Mouse (Mus musculus): ENCODE data around the gene Rbms3. TPM values are rescaled to one million over a fixed set of nuclear protein-coding genes. Genes with fewer than 3 reads are reported as not detected.
A peak's percentile ranks its signal among the peaks of the same experiment; 100 is the strongest.

Rbms3 gene
- total RNA-seq, 2 experiments from 2014 or later = 10.6 to 10.9 TPM

DNA sequence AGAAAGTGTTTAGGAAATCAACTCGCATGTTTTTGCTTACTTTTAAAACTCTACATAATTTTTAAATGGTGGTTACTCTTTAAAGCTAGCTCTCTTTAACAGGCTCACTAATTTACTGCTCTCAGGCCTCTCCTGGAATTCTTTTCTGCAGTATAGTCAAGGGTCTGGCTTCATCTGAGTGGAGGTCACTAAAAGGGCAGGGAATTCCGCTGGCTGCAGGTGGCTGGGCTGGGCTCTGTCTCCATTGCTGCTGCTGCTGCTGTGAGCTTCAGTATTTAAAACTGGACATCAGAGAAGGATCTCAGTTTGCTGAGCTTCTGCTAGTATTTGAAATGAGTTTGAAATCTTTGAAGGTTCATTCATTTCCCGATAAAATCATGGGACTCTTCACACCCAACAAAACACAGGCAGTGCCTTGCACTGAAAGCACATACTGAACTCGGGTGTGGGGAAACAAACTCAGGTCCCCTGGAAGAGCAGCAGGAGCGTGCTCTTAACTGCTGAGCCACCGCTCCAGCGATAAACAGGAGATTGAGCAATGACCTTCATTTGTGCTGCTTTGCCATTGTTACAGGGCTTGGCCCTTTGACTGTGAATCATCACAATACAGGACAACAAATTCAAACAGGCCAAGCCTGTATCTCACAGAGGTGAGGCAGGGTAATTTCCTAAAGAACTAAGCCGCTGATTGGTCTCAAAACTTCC, 990.0 kb downstream of the Rbms3 start:
- no peak for DNase-seq

DNA sequence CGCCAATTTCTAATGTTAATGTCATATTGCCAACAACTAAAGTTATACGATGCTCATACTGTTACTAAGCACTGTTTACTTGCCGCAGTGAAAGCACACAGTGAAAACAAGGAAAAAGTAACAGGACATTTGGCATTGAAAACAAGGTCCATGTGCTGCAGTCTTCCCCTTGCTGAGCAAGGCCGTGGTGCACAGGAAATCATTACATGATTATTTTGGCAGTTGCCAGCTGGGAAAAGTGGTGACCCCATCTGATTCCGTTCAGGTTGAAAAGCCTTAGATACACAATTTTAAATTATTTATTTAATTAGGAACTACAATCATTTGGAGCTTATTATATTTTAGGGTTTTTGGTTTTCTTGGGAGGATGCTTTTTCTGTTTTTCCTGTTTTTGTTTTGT, 995.9 kb downstream of the Rbms3 start:
- no peak for DNase-seq

DNA sequence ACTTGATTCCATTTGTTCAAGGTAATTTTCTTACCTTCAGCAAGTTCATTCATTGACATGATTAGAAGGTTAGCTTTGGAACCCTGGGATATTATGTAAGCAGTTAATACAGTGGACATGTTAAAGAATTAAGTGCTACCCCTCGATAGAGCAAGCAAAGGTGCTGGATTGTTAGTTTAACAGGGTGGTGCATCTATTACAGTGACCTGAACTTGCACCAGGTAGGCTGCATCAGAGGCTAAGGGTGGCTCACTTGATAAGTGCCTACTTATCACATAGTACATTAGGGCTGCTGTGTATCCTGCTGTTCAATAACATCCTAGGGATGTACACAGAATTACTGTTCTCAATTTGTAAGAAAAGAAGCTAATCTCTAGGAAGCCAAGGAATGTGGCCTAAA, 996.6 kb downstream of the Rbms3 start:
- no peak for DNase-seq

DNA sequence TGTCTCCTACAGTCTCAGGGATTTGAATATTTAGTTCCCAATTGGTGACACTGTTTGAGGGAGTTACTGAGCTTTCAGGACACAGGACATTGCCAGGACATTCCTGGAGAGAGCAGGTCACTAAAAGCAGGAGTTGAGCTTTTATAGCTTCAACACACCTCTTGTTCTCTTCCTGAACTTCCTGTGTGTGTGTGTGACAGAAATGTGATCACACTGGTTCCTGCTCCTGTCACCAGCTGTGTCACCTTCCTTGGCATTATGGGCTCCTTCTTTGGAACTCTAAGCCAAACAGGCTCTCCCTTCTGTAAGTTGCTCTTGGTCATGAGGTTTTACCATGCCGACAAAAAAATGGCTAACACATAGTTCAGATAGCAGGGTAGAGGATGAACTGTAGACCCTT, 997.9 kb downstream of the Rbms3 start:
- no peak for DNase-seq

DNA sequence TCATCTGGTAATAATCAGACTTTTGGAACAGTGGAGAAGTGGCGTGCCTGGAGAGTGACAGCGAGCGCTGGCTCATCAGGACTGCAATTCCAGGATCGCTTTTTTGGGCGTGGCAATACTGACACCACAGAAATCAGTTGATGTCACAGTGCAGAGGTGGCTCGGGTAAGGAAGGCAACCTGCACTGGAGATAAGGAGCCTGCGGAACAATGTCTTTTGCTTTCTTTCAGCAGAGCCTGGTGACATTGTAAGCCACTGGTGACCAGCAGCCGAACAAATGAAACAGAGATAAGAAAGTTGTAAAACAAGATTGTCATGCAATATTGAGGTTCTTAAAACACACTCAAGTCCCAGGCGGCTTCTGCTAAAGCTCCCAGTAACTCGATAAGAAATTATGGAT, 998.9 kb downstream of the Rbms3 start:
- DNase-seq = no peak

DNA sequence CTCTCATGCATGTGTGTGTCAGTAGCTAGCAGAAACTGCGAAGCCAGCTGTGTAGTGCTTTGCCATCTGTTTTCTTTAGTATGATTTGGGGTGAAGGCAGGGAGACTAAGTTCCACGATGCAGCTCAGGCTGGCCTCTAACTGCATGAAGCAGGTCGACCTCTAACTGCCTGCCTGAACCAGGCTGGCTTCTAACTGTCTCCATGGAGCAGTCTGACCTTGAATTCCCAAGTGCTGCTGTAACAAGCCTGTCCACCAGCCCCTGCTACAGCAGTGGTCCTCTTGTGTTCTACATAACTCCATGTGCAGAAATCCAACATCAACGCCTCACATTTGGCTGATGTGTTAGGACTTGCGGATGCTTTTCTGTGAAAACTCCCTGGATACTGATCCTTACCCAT, 1009.3 kb downstream of the Rbms3 start:
- DNase-seq = no peak

DNA sequence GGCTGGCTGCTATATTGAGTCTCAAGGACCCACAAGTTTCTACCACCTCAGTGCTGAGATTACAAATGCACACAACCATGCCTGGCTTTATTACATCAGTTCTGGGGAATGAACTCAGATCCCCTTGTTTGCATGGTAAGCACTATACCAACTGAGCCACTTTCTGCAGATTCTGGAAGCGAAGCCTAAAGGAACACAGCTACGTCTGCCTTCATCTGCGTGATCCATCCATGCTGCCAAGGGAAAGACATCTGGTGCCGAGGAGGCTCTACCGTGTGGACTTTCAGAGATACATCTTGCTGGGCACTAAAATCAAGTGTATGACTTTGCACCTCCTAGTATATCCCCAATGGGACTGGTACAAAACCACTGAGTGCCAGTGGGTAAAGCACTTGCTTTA, 1010.8 kb downstream of the Rbms3 start:
- DNase-seq = no peak

DNA sequence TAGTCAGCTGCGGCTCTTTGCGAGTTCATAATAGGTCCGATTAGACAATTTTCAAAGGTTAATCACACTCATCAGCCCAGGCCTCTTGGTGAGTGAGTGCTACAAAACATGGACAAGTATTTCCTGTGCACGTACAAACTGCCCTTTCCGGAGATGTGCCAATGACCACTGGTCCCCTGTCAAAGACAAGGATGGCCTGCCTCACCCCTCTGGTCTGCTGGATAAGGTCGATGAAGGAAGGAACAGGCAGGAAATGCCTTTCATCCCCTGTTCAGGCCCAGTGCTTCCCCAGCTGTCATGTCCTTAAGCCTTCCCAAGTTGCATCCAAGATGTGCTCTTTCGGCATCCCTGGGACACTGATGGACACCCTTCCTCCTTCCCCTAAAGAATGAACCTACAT, 1016.4 kb downstream of the Rbms3 start:
- DNase-seq = no peak

DNA sequence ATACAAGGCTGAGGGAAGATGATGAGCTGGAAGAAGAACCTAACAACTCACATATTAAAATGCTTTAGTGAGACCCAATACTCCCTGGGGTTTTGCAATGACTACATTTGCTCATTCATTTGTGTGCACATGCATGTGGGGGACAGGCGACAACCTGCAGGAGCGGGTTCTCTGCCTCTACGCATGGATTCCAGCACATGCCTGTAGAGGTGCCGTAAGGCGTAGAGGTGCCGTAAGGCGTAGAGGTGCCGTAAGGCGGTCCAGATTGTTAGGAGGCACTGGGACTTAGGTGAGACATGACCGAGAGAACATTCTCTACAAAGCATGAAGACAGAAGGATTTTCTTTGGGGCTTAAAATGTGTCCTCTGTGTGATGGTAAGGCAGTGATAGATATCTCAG, 1033.7 kb downstream of the Rbms3 start:
- DNase-seq = no peak

DNA sequence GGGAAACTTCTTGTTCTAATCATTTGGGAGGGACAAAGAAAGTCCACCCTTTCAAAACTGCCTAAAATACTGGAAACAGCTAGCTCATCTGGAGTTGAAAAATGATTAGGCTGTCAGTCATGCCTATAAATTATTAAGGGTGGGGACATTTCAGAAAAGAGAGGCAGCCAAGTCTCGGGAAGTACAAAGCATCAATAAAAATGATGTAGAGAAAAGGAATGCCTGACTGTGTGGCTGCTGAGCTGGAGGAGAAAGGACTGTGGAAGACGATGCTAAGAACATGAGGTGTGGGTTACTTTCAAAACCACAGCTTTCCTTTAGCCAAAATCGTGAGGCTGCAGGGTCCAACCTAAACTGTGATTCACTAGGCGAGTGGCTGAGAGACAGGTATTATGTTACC, 1037.2 kb downstream of the Rbms3 start:
- DNase-seq = no peak

DNA sequence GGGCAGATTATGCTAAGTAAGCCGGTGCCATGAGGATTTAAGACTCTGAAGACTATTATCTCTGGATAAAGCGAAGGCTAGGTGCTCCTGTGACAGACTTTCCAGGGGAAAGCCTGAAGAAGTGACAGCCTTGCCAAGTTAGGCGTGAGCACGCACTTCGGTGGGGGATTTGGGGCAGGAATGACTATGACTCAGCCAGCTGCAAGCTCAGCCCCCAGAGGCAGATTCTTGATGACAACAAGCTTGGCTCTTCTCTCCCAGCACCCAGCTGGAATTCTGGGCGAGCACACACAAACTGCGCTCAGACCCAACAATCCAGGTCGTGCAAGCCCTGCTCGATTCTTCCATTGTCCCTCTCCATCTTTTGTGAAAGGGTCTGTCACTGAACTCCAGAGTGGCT, 1038.6 kb downstream of the Rbms3 start:
- DNase-seq = peak; percentile 57

DNA sequence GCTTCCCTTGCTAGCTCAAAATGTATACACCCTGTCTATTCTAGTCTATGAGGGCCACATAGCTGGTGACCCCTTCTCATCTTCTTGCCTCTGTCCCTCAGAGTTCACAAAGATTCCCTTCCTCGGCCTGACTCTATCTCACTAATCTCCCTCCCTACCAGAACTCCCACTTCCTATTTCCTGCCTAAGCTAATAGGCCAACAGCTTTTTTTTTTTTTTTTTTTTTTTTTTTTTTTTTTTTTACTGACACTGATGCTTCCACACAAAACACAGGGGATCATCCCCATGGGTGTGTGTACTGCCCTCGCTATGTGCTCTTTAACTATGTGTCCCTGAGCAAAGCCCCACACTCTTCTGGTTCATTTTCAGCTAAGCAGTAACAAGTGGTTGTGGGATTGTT, 1060.0 kb downstream of the Rbms3 start:
- DNase-seq = no peak

DNA sequence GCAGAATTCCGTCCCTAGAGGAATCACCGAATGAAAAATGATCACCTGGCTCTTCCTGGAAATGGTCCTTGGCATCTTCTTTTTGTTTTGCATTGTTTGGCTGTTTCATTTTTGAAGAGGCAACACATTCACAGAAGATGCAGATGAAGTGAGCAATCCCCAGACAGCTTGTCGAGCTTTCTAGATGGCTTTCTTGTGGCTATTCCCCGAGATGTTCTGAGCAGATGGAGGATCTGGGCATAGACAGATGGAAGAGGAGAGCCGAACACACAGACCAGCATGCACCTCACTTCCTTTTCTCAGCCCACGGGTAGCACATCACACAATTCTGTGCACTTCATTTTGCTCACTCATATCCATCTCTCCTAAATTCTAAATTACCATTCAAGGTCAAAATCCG, 1063.0 kb downstream of the Rbms3 start:
- no peak for DNase-seq

DNA sequence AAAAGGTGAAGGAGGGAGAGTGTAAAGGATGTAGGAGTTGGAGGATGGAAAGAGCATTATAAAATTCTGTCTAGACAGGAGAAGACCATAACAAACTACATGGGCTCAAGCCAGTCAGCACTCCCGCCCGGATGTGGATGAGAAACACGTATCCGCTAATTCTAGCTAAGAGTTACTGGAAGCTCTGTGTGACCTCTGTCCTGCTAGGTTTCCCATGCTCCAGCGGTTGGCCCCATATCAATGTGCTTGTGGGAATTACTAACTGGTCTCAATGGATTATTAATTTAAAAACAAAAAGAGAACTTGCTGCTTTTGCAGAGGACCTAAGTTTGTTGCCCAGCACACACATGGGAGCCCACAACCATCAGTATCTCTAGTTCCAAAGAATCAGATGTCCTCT, 1071.9 kb downstream of the Rbms3 start:
- DNase-seq = no peak

DNA sequence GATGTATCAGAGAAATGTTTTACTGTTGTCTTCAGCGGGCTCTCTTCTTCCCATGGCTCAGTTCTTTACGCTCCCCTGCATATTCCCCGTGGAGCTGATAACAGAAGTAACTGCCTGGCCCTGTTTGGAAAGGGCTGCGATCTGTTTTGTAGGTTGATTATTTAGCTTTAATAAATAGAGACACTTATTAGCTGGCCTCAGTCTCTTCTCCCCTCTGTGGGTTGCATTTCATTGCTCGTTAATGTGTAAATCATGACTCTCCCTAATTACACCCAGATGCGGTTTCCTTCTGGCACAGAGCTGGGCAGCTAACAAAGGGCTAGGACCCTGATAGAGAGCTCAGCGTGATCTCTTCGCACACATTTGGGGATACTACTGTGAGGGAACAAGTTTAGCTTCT, 1073.1 kb downstream of the Rbms3 start:
- no peak for DNase-seq

DNA sequence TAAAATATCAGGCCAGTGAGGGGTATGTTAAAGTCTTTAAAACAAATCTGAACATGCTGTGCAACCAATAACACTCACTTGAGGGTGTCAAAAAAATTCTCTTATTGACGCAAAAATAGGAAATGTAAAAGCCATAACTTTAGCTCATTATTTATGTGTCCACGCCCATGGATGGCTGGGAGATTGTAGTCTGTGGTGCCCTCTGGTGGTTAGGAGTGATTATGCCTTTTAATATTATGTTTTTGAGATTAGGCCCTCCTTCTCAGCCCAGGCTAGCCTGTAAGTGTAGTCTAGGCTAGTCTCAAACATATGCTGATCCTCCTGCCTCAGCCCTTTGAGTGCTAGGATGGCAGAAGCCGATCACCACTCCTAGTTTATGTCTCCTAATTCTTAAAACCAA, 1076.5 kb downstream of the Rbms3 start:
- DNase-seq = no peak

DNA sequence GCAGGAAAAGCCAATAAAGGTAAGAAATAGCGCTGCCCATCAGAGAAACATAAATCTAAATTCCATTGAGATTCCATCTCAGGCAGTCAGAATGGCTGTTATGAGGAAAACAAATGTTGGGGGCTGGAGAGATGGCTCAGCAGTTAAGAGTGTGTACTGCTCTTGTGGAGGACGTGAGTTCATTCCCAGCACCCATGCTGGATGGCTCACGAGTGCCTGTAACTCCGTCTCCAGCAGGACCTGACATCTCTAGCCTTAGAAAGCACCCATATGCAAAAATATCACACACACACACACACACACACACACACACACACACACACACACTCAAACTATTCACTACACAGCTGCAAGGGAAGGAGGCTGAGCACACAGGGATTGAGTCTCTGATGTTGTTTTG, 1083.6 kb downstream of the Rbms3 start:
- DNase-seq = no peak

DNA sequence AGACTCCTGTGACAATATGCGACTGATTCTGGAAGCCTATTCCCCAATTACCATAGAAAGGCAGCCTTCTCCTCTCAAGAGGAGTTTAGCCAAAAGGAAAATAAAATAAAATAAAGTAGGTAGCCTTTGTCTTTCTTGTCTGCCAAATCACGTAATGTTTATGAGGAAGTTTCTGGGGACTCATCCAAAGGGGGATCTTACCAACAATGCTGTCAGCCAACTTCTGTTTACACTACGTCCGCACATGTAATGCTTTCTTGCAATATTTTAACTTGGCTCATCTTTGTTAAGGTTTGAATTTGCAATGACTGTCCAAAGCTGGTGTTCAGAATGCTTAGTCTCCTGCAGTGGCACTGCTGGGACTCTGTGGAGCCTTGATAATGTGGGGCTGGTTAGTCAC, 1086.9 kb downstream of the Rbms3 start:
- DNase-seq = no peak

DNA sequence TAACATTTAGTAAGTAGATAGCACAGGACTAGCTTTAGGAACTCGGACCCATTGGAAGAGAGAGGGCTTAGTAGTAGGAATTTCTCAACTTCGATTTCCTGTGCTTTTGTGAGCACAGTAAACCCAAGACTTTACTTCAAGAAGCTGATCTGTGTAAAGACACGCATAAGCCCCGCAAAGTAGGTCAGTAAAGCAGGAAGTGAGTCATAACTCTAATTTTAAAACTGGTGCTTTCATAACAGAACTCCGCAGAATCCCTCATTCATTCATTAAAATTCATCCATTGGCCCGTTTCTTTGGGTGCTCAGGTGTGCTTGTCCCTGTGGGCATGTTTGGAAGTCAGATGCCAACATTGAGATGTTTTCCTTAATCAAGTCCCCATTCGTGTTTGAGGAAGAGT, 1087.7 kb downstream of the Rbms3 start:
- DNase-seq = no peak

DNA sequence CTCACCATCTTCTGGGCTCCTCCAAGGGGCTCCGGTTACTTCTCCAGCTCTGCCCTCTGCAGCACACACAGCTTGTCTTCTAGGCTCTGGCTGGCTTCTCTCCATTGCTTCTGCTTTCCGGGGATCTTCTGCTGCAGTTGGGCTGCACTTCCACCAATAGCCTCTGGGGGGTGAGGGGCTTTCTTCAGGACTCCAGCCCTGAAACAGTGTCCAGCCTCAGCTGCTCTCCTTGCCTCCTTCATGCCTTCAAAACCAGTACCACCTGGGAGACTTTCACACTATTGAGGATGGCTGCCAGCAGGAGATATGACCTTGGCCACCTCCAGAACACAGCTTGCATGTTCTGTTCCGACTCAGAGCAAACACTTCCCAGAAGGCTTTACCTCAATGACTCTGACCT, 1094.0 kb downstream of the Rbms3 start:
- DNase-seq = no peak

DNA sequence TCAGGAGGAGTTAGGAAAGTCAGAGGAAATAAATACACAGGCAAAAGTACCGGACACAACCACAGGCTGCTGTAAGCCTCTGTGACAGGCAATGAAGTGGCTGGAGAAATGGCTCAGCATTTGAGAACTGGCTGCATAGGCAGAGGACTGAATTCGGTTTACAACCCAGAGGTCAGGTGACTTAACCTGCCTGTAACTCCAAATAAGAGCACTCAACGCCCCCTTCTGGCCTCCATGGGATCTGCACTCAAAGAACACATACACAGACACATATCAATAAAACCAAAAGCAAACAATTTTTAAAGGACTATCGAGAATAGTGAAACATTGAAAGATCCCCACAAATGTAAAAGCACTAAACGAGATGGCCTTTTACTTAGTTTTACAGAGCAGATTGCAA, 1096.3 kb downstream of the Rbms3 start:
- DNase-seq = no peak

DNA sequence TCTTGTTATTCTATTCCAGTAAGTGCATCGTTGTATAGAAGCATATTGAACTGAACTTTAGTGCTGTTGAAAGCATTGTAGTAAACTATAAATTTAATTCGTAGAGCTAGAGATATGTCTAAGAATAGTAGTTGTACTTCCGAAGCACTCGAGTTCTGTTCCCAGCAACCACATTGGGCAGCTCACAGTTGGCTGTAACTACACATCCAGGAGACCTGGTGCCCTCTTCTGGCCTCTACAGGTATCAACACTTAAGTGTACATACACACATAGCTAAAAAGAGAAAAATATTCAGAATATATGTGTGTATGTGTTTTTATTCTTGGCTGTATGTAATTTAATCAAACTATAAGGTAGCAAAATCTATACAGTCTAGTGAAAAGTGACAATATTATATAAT, 1098.6 kb downstream of the Rbms3 start:
- DNase-seq = no peak

DNA sequence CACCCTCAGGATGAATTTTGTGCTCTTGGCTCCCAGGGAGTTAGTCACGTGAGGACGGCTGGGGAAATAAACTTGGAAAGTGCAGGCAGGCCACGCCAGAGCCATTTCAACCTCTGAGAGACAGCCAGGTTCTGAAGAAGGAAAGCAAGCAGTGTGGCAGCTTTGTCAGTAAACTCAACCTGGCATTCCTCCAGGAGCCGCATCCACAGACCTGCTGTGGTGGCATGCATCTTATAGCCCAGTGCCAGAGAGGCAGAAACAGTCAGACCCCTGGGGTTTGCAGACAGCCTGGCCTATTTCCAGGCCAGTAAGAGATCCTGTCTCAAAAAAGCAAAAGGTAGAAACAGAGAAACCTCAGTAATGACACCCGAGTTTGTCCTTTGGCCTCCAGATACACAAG, 1105.3 kb downstream of the Rbms3 start:
- no peak for DNase-seq
